Mouse (Mus musculus) Patski (cell line): ENCODE measurements at regions not wholly inside any gene's neighbourhood (a gene's known extent, or its start where the extent isn't known, plus 50 kb on each side); places are given as distances from the start of the nearest gene placed in this dataset.

ENCODE experiments used
- ATAC-seq: fragments of 100-300 bp; one replicate; pipeline ENCODE4 v1.8.0; 2021
- CTCF ChIA-PET: fragments of 350-600 bp; sonication (Branson Sonifier 250); formaldehyde crosslinking; loops from one replicate; lab custom pipeline; 2022; ENCODE audit warnings: inconsistent platforms; lab: Charles Lee
- POLR2A ChIA-PET: fragments of 350-600 bp; sonication (Branson Sonifier 250); formaldehyde crosslinking; loops from one replicate; lab custom pipeline; 2022; ENCODE audit warnings: antibody characterized with exemption, inconsistent platforms; lab: Charles Lee
- DNase-seq: peaks from one replicate; pipeline ENCODE4 v3.0.0-alpha.2; 2011; ENCODE audit warnings: low read depth, low spot score
- H3K27me3 ChIP-seq: fragments of 371-371 bp; one replicate; pipeline ENCODE4 v1.5.1; 2021
- CTCF ChIP-seq: fragments of 100-300 bp; IDR thresholded peaks from one replicate; pipeline ENCODE4 v1.5.1; 2021
- in situ Hi-C: fragments of 300-500 bp; cut with MboI; formaldehyde crosslinking; loops from 3 replicates; pipeline ENCODE4 v1.11.1; 2018; ENCODE audit warnings: low pct_unique_long_range_greater_than_20kb, mixed read lengths

DNA sequence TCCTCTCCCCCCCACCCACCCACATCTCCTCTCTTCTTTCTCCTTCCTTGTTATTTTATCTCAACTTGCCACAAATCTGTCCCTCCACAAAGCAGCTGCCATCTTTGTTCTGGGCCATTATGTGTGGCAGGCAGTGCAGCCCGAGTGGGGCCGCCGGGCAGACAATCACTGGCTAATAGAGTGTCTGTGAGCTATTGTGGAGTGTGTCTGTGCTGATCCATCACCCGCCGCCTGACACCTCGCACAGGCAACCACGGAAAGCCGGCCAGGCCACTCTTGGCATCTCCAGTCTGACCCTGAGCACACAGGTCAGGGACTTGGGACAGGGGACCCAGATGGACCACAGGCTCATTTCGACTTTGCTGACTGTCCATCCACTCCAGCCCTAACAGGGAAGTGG lies 146.5 kb upstream of the Lhx5 start:
- no peak for ATAC-seq
- TF ChIP-seq CTCF: no peak
- ChIA-PET CTCF (no interaction called here), POLR2A (interaction anchor here (0.7 kb wide), 1 partner anchor 275 kb away, joined by 3 read pairs; no protein-coding TSS in a partner anchor)
- in situ Hi-C loops: no loop called here
- DNase-seq: no peak
- peaks cover 26% of the 10 kb centered on the region for H3K27me3 ChIP-seq

DNA sequence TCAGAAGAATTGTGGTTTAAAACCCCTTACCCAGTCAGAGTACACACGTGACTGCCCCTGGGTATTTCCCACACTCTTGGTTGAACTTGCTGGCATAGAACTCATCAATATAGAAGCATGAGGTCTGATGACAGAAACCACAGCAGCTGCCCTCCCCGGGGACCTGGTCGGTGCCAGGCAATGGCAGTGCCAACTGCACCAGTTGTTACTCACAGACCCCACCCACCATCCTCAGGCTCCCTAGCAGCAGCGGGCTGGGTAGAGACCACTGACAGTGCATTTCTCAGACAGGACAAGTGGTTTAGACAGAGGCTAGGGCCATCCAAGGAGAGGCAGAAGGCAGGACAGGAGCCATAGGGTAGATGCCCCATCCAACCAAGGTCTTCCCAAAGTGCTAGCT lies 144.7 kb upstream of the Lhx5 start:
- ChIA-PET POLR2A (no interaction called here), CTCF (no interaction called here)
- no peak for TF ChIP-seq CTCF
- in situ Hi-C loops: no loop called here
- DNase-seq: no peak
- no peak for ATAC-seq
- peaks cover 23% of the 10 kb centered on the region for H3K27me3 ChIP-seq

DNA sequence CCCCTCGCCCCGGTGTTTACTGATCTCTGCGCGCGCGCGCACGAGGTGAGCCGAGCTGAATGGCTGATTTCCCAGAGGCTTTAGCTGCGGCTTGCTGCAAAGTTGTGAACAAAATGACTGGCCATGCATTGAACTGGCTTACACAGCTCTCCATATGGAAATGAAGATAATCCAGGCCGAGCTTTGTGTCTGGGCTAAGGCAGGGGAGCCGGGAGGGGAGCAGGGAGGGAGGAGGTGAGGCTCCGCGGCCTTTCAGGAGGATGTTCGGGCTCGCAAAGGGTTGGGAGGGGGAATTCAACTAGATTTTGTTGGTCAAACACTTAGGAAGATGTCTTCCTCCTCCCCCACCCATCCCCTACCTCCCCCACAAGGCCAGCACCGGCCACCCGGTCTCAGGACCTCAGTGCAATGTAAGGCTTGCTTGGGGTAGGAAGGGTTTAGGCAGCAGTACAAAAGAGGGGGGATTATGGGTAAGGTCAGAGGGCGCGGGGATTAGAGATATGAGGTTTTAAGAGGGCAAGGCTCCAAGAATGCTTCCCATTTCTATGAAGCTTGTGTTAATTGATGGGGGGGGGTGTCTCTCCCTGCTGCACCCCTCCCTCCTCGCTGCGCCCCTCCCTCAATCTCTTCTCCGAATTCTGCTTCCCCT lies 143.3 kb upstream of the Lhx5 start:
- TF ChIP-seq CTCF: no peak
- ChIA-PET CTCF (interaction anchor here (1.0 kb wide), 1 partner anchor 11 kb away, joined by 3 read pairs; no protein-coding TSS in a partner anchor), POLR2A (no interaction called here)
- in situ Hi-C loops: no loop called here
- H3K27me3 ChIP-seq: peaks cover 19% of the 10 kb centered on the region
- no peak for ATAC-seq
- DNase-seq: no peak

DNA sequence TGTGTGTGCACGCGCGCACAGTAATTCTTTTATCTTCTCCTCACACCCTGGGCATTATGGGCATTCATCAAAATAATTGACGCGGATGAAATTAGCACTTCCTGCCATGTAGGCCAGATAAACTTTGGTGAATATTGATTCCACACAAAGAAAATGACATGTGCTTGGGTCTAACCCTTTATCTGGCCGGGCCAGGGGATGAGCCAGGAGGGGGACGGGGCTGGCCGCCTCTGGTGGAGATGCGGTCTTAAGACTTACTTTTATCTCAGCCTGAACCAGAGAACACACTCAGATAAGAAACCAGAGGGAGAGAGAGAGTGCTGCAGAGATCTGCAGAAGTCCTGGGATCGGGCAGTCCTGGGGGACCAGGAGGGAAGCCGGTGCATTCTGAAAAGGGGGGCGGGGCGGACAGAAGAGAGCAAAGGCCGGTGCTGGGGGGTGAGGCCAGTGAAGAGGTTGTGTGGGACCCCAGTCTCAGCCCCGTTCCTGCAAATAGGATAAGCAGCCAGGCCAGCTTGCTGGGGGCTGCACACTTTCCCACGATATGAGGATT lies 136.9 kb upstream of the Lhx5 start:
- ChIA-PET CTCF (no interaction called here), POLR2A (no interaction called here)
- DNase-seq: no peak
- no peak for ATAC-seq
- H3K27me3 ChIP-seq: peaks cover 21% of the 10 kb centered on the region
- in situ Hi-C loops: no loop called here
- TF ChIP-seq CTCF: no peak

DNA sequence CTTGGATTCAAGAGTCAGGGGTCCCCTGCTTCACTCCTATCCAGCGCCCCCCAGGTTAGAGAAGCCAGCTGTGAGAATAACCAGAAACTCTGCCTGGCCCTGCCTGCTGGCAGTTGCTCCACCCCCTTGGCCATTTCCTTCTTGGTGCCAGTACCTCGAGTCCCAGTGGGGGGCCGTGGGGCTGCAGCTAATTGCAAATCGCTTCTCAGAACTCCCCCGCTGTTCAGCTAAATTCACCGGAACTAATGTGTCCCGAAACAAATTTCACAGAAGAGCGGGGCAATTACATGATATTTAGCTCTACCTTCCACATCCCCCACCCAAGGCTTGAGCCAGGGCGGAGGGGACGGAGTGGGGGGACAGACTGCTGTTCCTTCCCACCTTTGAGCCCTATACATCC lies 134.3 kb upstream of the Lhx5 start:
- peaks cover 18% of the 10 kb centered on the region for H3K27me3 ChIP-seq
- no peak for TF ChIP-seq CTCF
- ATAC-seq: no peak
- no peak for DNase-seq
- in situ Hi-C loops: no loop called here
- ChIA-PET CTCF (no interaction called here), POLR2A (no interaction called here)

DNA sequence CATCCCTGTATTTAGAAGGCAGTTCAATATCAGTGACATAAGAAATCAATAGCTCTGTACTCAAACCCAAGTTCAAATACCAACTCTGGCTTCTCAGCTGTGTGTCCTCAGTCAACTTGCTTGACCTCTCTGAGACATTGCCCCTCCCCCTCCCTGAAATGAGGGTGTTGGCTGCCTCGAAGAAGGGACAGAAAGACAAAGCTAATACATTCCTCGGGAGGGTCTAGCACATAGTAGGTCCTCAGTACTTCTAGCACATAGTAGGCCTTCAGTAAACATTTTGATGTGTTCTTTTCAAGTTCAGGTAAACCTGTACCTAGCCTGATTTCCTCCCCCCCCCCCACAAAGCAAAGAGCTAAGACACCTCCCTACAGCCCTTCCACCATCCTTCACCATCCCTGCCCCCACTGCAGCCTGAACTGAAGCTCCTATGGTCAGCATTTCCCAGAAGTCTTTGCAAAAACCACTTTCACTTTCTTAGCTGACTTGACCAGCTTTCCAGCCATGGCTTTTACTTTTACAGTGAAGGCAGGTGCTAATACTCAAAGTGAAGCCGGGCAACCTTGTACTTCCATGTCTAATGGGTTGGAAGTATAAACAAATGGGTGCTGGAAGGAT lies 133.7 kb upstream of the Lhx5 start:
- ChIA-PET CTCF (no interaction called here), POLR2A (interaction anchor here (0.6 kb wide), 2 partner anchors 35 to 104 kb away, joined by 5 to 6 read pairs; no protein-coding TSS in a partner anchor)
- TF ChIP-seq CTCF: no peak
- in situ Hi-C loops: no loop called here
- no peak for ATAC-seq
- DNase-seq: no peak
- H3K27me3 ChIP-seq: peaks cover 24% of the 10 kb centered on the region

DNA sequence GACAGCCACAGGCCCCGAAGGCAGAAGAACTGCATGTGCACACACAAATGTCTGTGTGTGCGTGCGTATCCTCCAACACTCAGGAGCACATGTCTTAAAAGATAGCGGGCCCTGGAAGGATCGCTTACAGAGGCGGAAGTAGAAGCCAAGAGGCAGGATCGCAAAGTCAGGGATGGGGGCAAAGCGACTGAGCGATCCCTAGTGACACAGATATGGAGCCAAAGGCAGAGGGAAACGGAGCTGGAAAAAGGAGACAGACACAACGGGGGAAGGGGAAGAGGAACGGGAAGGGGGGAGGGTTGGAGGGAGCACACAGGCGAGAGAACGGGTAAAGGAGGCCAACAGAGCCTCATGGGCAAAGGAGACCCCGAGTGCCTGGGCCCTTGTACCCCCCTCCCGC lies 129.8 kb upstream of the Lhx5 start:
- no peak for TF ChIP-seq CTCF
- ATAC-seq (no peak), DNase-seq (no peak)
- CTCF ChIA-PET: no interaction called here
- peaks cover 32% of the 10 kb centered on the region for H3K27me3 ChIP-seq
- POLR2A ChIA-PET: interaction anchor here (0.6 kb wide), 1 partner anchor 17 kb away, joined by 3 read pairs; no protein-coding TSS in a partner anchor
- in situ Hi-C loops: no loop called here

DNA sequence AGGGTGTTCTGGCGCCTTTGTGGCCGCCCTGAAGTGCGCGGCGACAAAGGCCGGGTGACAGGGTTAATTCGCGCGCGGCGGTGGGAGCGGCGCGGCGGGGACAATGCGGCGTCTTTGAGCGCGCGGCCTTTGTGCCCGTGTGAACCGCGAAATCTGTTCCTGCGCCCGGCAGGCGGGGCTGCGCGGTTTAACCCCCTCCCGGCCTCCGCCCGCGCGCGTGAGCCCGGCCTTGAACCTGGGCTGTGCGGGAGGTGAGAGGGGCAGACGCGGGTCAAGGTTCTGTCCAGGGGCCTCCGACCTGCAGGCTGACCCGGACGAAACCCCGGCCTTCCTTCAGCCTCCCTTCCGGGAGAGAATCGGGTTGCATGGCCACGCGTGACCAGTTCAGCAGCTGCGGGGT lies 129.2 kb upstream of the Lhx5 start:
- ChIA-PET POLR2A (no interaction called here), CTCF (no interaction called here)
- in situ Hi-C loops: no loop called here
- DNase-seq (no peak), ATAC-seq (no peak)
- TF ChIP-seq CTCF: no peak
- peaks cover 36% of the 10 kb centered on the region for H3K27me3 ChIP-seq

DNA sequence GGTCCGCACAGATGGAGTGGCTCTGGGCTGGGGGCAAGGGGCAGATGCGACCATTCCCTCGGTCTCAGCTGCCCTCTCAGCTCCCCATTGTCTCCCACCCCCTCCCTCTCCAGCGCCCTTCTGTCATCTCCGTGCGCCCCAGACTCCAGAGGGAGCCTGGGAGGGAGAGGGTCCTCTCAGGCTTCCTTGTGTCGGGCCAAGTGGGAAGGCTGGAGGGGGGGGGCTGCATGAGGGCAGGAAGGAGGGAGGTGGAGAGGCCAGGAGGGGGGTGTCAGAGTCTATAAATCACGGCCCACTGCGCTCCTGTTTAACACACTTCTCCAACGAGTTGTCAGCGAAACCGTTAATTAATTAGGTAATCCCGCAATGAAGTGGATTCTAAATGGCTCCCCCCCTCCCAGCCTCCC lies 127.2 kb upstream of the Lhx5 start:
- in situ Hi-C loops: no loop called here
- CTCF ChIA-PET: no interaction called here
- POLR2A ChIA-PET: no interaction called here
- peaks cover 35% of the 10 kb centered on the region for H3K27me3 ChIP-seq
- no peak for DNase-seq
- ATAC-seq: no peak
- TF ChIP-seq CTCF: no peak

DNA sequence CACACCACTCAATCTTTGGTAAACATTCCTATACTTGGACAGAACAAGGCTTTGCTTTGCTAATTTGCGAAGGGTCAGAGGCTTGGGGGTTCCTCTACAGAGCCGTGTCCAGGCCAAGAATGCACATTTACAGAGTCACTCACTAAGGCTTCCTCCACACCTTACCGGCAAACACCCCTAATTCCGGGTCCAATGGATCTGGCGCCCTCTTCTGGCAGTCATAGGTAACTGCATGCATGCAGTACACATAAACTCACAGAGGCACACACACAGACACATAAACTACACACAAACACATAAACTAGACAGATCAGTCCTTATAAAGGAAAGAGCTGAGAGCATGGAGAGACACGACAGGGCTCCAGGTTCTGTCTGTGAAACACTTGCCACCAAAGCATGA lies 119.2 kb upstream of the Lhx5 start:
- no peak for DNase-seq
- POLR2A ChIA-PET: no interaction called here
- no peak for TF ChIP-seq CTCF
- H3K27me3 ChIP-seq: peaks cover 15% of the 10 kb centered on the region
- in situ Hi-C loops: no loop called here
- no peak for ATAC-seq
- CTCF ChIA-PET: no interaction called here

DNA sequence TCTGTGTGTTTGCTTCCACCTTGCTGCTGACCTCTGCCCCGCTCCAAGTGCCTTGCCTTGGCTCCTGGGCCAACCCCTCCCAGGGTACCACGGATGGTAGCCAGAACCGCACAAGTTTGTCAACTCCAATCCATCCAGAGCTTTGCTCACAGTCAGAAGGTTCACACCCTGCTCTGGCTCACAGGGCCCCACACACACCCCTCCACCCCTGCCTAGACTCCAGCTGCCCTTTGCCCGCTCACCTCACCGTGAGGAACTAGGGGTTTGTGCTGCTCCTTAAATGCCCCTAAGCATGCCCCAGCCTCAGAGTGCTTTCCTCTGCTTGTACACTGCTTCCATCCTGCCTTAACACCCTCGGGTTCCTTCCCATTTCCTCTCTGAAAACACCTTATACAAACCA lies 117.5 kb upstream of the Lhx5 start:
- CTCF ChIA-PET: no interaction called here
- no peak for TF ChIP-seq CTCF
- POLR2A ChIA-PET: no interaction called here
- in situ Hi-C loops: no loop called here
- H3K27me3 ChIP-seq: peaks cover 20% of the 10 kb centered on the region
- DNase-seq (no peak), ATAC-seq (no peak)
